In the genomic region with DNA sequence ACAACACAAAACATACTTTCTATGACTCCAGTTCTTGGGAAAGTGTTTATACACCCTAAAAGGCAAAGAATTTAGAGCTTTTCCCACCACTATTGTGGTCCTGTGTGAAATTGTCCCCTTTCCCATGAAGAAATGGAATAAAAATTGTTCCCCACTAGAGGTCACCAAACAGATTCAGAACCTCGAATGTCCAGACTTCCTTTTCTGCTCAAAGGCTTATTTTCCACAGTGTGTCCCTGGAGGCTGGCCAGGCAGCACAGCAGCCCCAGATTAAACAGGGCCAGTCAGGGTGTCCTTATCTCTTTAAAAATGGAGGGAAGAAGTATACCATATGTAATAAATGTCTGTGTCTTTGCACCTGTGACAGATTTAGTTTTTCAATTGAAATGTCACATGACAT, we compare ENCODE assay signal across 11 mouse cellular contexts. TPM values are rescaled to one million over a fixed set of nuclear protein-coding genes. Genes with fewer than 3 reads are reported as not detected.
A peak's percentile ranks its signal among the peaks of the same experiment; 100 is the strongest.
DNase-seq lines count a peak whose midpoint lies in the region; ATAC-seq and TF ChIP-seq lines count a peak whose summit lies in the region.
"Had no signal": no experiment of that assay in that cellular context is flagged by ENCODE, and none has a peak within 500 bp of the region (broad histone marks: within the 10 kb centered on the region; RNA-seq: fewer than 3 reads in every experiment).

No protein-coding gene starts in this region.

- no peak overlapping the region for H3K27ac ChIP-seq in hindbrain, embryonic 11.5 days (ENCODE audit: low read depth, low read length)
- H3K27ac ChIP-seq in hindbrain, embryonic 12.5 days, result no peak overlapping the region
- no peak overlapping the region for H3K27ac ChIP-seq in heart, adult 2 months
- no peak overlapping the region for H3K27ac ChIP-seq in forebrain, embryonic 11.5 days (ENCODE audit: low read depth, low read length)
- H3K27ac ChIP-seq: limb, embryonic 15.5 days had no signal

- H3K27me3 ChIP-seq in hindbrain, embryonic 11.5 days (ENCODE audit: control insufficient read depth, insufficient read depth, low read length), result no peaks in the 10 kb centered on the region
- H3K27me3 ChIP-seq in hindbrain, embryonic 12.5 days, result no peaks in the 10 kb centered on the region
- no peaks in the 10 kb centered on the region for H3K27me3 ChIP-seq in heart, adult 2 months (ENCODE audit: control insufficient read depth, insufficient read depth, low read length)
- no peaks in the 10 kb centered on the region for H3K27me3 ChIP-seq in forebrain, embryonic 11.5 days (ENCODE audit: control insufficient read depth, insufficient read depth, low read length)
- H3K27me3 ChIP-seq: limb, embryonic 15.5 days had no signal

- intact Hi-C loops in heart, adult 2 months (cut with DNase I), result loop anchor here (2.0 kb wide), 3 partner anchors 81 to 203 kb away; no protein-coding TSS in a partner anchor
- intact Hi-C loops in left cerebral cortex, postnatal 4 days (cut with DNase I), result loop anchor here (10.0 kb wide), 1 partner anchor 179 kb away; no protein-coding TSS in a partner anchor

- TF ChIP-seq CTCF in heart, adult 2 months (IDR thresholded peaks at IDR 0.05), result peak; percentile 76

- no peak overlapping the region for H3K4me2 ChIP-seq in hindbrain, embryonic 11.5 days (replicated peaks; ENCODE audit: low read depth, low read length)
- no peak overlapping the region for H3K4me2 ChIP-seq in hindbrain, embryonic 12.5 days (replicated peaks)
- H3K4me2 ChIP-seq in forebrain, embryonic 11.5 days (ENCODE audit: low read depth, low read length, severe bottlenecking), result no peak overlapping the region
- H3K4me2 ChIP-seq: limb, embryonic 15.5 days had no signal

- no peak for ATAC-seq in hindbrain, embryonic 11.5 days (ENCODE audit: low FRiP score)
- no peak for ATAC-seq in hindbrain, embryonic 12.5 days (ENCODE audit: low FRiP score)
- no peak; the same call in 1 of the 2 replicates for ATAC-seq in frontal cortex, adult (ENCODE audit: low TSS enrichment)
- no peak for ATAC-seq in forebrain, embryonic 11.5 days (replicated peaks; ENCODE audit: low FRiP score)

- H3K4me3 ChIP-seq in hindbrain, embryonic 11.5 days (ENCODE audit: low read depth, low read length), result no peak overlapping the region
- no peak overlapping the region for H3K4me3 ChIP-seq in hindbrain, embryonic 12.5 days
- no peak overlapping the region for H3K4me3 ChIP-seq in heart, adult 2 months
- no peak overlapping the region for H3K4me3 ChIP-seq in forebrain, embryonic 11.5 days (ENCODE audit: low read depth, low read length)
- H3K4me3 ChIP-seq: limb, embryonic 15.5 days had no signal

- H3K9me3 ChIP-seq in hindbrain, embryonic 11.5 days (ENCODE audit: control insufficient read depth, low read length), result no peaks in the 10 kb centered on the region
- H3K9me3 ChIP-seq in hindbrain, embryonic 12.5 days (replicated peaks), result no peaks in the 10 kb centered on the region
- H3K9me3 ChIP-seq in forebrain, embryonic 11.5 days (ENCODE audit: control insufficient read depth, low read length), result no peaks in the 10 kb centered on the region
- H3K9me3 ChIP-seq: limb, embryonic 15.5 days had no signal

- DNase-seq in hindbrain, embryonic 11.5 days (ENCODE audit: low spot score), result peak; percentile 55
- peak; percentile 19 for DNase-seq in urinary bladder, postnatal 25 days (ENCODE audit: low spot score)
- DNase-seq in urinary bladder, postnatal 10 days (ENCODE audit: low spot score), result no peak
- peak; percentile 47 to 58 for DNase-seq in heart, adult 2 months
- DNase-seq in left cerebral cortex, postnatal 4 days, result peak; percentile 46
- DNase-seq in forebrain, embryonic 11.5 days (ENCODE audit: low spot score), result no peak

- H3K36me3 ChIP-seq in hindbrain, embryonic 11.5 days (ENCODE audit: control insufficient read depth, insufficient read depth, low read length), result no peaks in the 10 kb centered on the region
- H3K36me3 ChIP-seq in hindbrain, embryonic 12.5 days, result no peaks in the 10 kb centered on the region
- H3K36me3 ChIP-seq in heart, adult 2 months (ENCODE audit: control insufficient read depth, insufficient read depth, low read length), result no peaks in the 10 kb centered on the region
- no peaks in the 10 kb centered on the region for H3K36me3 ChIP-seq in forebrain, embryonic 11.5 days (ENCODE audit: control insufficient read depth, insufficient read depth, low read length)
- H3K36me3 ChIP-seq: G1E; limb, embryonic 15.5 days had no signal

- no peak for TF ChIP-seq EP300 in heart, adult 2 months (IDR thresholded peaks at IDR 0.05; ENCODE audit: insufficient read depth, low read depth, low read length)

- H3K9ac ChIP-seq in hindbrain, embryonic 11.5 days (ENCODE audit: low read depth, low read length), result no peak overlapping the region
- H3K9ac ChIP-seq in hindbrain, embryonic 12.5 days, result no peak overlapping the region
- H3K9ac ChIP-seq in heart, adult 2 months (ENCODE audit: low read depth, low read length), result no peak overlapping the region
- H3K9ac ChIP-seq in forebrain, embryonic 11.5 days (ENCODE audit: low read length), result no peak overlapping the region
- H3K9ac ChIP-seq: limb, embryonic 15.5 days had no signal

- TF ChIP-seq POLR2A in heart, adult 2 months (IDR thresholded peaks at IDR 0.05; ENCODE audit: insufficient read depth, low read depth, low read length), result no peak

- H3K4me1 ChIP-seq in hindbrain, embryonic 11.5 days (replicated peaks; ENCODE audit: control insufficient read depth, insufficient read depth, low read length), result peaks cover 2% of the 10 kb centered on the region
- peaks cover 21% of the 10 kb centered on the region for H3K4me1 ChIP-seq in hindbrain, embryonic 12.5 days
- no peaks in the 10 kb centered on the region for H3K4me1 ChIP-seq in heart, adult 2 months (ENCODE audit: control insufficient read depth, insufficient read depth, low read length)
- peaks cover 3% of the 10 kb centered on the region; the same call in 1 of the 2 replicates for H3K4me1 ChIP-seq in forebrain, embryonic 11.5 days (replicated peaks; ENCODE audit: control insufficient read depth, insufficient read depth, low read length)

- no peaks in the 10 kb centered on the region for H3K79me2 ChIP-seq in heart, adult 2 months (replicated peaks; ENCODE audit: control insufficient read depth, insufficient read depth, low read length)

- 10% methylated on average over 1 of the region's 1 CpGs for WGBS in hindbrain, embryonic 11.5 days
- 3% methylated on average over 1 of the region's 1 CpGs for WGBS in hindbrain, embryonic 12.5 days
- 3% methylated on average over 1 of the region's 1 CpGs for WGBS in heart, adult 2 months
- WGBS in forebrain, embryonic 11.5 days, result 20% methylated on average over 1 of the region's 1 CpGs

RNA-seq across cellular contexts. Expression of gene Lect2, which starts 7.7 kb away (rescaled TPM):
- polyA plus RNA-seq in hindbrain, embryonic 11.5 days (2014; fragmentation: Nextera tagmentation; extraction: Ambion mirVana), result not detected in 2 replicates
- polyA plus RNA-seq in hindbrain, embryonic 12.5 days (2016; fragmentation: Nextera tagmentation; extraction: Ambion mirVana), result not detected in 2 replicates
- total RNA-seq in heart, adult 2 months (2021), result not detected
- polyA plus RNA-seq in heart, adult 2 months (2012; rRNA removed), result not detected in 2 replicates
- total RNA-seq in left cerebral cortex, postnatal 4 days (2021), result not detected
- not detected in 2 replicates for polyA plus RNA-seq in forebrain, embryonic 11.5 days (2014; fragmentation: Nextera tagmentation; extraction: Ambion mirVana)
- polyA plus RNA-seq: frontal cortex, adult 2 months; G1E; limb, embryonic 15.5 days had no signal

RNA-seq across cellular contexts. Expression of gene Fbxl21, which starts 33.7 kb away (rescaled TPM):
- 3.2 and 3.3 TPM in 2 replicates for polyA plus RNA-seq in hindbrain, embryonic 11.5 days (2014; fragmentation: Nextera tagmentation; extraction: Ambion mirVana)
- polyA plus RNA-seq in hindbrain, embryonic 12.5 days (2016; fragmentation: Nextera tagmentation; extraction: Ambion mirVana), result 1.8 and 3.6 TPM in 2 replicates
- under 1 TPM; 0.68 to 0.97 TPM for total RNA-seq in heart, adult 2 months (2021)
- polyA plus RNA-seq in heart, adult 2 months (2012; rRNA removed), result 0.29 and 0.31 TPM in 2 replicates
- 1 to 10 TPM; 4.4 to 5.8 TPM for total RNA-seq in left cerebral cortex, postnatal 4 days (2021)
- 1.7 and 2.2 TPM in 2 replicates for polyA plus RNA-seq in forebrain, embryonic 11.5 days (2014; fragmentation: Nextera tagmentation; extraction: Ambion mirVana)
- polyA plus RNA-seq: G1E had no signal

RNA-seq across cellular contexts. Expression of gene Tgfbi, which starts 53.4 kb away (rescaled TPM):
- polyA plus RNA-seq in hindbrain, embryonic 11.5 days (2014; fragmentation: Nextera tagmentation; extraction: Ambion mirVana), result 40.0 and 48.4 TPM in 2 replicates
- 65.5 and 72.2 TPM in 2 replicates for polyA plus RNA-seq in hindbrain, embryonic 12.5 days (2016; fragmentation: Nextera tagmentation; extraction: Ambion mirVana)
- 10 to 100 TPM; 19.7 to 20.9 TPM for total RNA-seq in heart, adult 2 months (2021)
- polyA plus RNA-seq in heart, adult 2 months (2012; rRNA removed), result 22.1 and 22.2 TPM in 2 replicates
- total RNA-seq in left cerebral cortex, postnatal 4 days (2021), result 1 to 10 TPM; 4.1 to 4.2 TPM
- 26.1 and 26.2 TPM in 2 replicates for polyA plus RNA-seq in forebrain, embryonic 11.5 days (2014; fragmentation: Nextera tagmentation; extraction: Ambion mirVana)
- total RNA-seq: G1E had no signal

Comparison
In these comparisons a context has a peak if more than half of its experiments do, and no peak if none do; other contexts are left out.
1. DNase-seq: peak in hindbrain, embryonic 11.5 days (single experiment), urinary bladder, postnatal 25 days (single experiment), heart, adult 2 months (2 of 2) and left cerebral cortex, postnatal 4 days (single experiment); none in urinary bladder, postnatal 10 days (single experiment) and forebrain, embryonic 11.5 days (single experiment).